Mouse (Mus musculus) limb, embryonic 11.5 days (tissue): ENCODE measurements around the gene Maz. TPM values are rescaled to one million over a fixed set of nuclear protein-coding genes. Genes with fewer than 3 reads are reported as not detected.

Source experiments
- ATAC-seq: fragments of 200-750 bp; cut with Nextera tagmentation; 2 replicates; pipeline ENCODE4 v1.8.0; 2017; ENCODE audit warnings: low read depth; ENCODE audit not compliant: insufficient number of reproducible peaks, low FRiP score, low TSS enrichment
- DNase-seq: peaks from one replicate; pipeline ENCODE4 v3.0.0-alpha.2; 2015; ENCODE audit warnings: low spot score
- H3K27ac ChIP-seq: fragments of 300-500 bp; sonication (generic); replicated peaks from 2 replicates; pipeline ENCODE4 v1.5.1; 2014; ENCODE audit warnings: low read depth, mild to moderate bottlenecking, low read length
- H3K27me3 ChIP-seq: fragments of 300-500 bp; sonication (generic); 2 replicates; pipeline ENCODE4 v1.6.1; 2014; ENCODE audit warnings: mild to moderate bottlenecking, low read length, mixed read lengths; ENCODE audit not compliant: control insufficient read depth, insufficient read depth
- H3K36me3 ChIP-seq: fragments of 300-500 bp; sonication (generic); 2 replicates; pipeline ENCODE4 v1.6.1; 2014; ENCODE audit warnings: mild to moderate bottlenecking, low read length, moderate library complexity, mixed read lengths; ENCODE audit not compliant: control insufficient read depth, insufficient read depth
- H3K4me1 ChIP-seq: fragments of 300-500 bp; sonication (generic); 2 replicates; pipeline ENCODE4 v1.6.1; 2014; ENCODE audit warnings: low read length, mixed read lengths; ENCODE audit not compliant: control insufficient read depth, insufficient read depth
- H3K4me2 ChIP-seq: fragments of 300-500 bp; sonication (generic); 2 replicates; pipeline ENCODE4 v1.6.1; 2014; ENCODE audit warnings: low read depth, mild to moderate bottlenecking, moderate library complexity; ENCODE audit not compliant: severe bottlenecking
- H3K4me3 ChIP-seq: fragments of 300-500 bp; sonication (generic); 2 replicates; pipeline ENCODE4 v1.5.1; 2014; ENCODE audit warnings: low read depth, low read length
- H3K9ac ChIP-seq: fragments of 300-500 bp; sonication (generic); 2 replicates; pipeline ENCODE4 v1.6.1; 2014; ENCODE audit warnings: mild to moderate bottlenecking, low read length
- H3K9me3 ChIP-seq: fragments of 300-500 bp; sonication (generic); 2 replicates; pipeline ENCODE4 v1.6.1; 2016; ENCODE audit warnings: low read length; ENCODE audit not compliant: control insufficient read depth
- WGBS: fragments of 180-500 bp; shearing (Covaris S2); extraction: QIAGEN DNeasy Blood & Tissue Kit; methylation state at CpG from one replicate; pipeline ENCODE4 v1.1.7; 2014; 5-methylcytosine and 5-hydroxymethylcytosine counted together
- polyA plus RNA-seq: library from polyadenylated mRNA; unstranded; fragments of >200 nt; fragmentation: Nextera tagmentation; extraction: Ambion mirVana; gene quantifications from 2 replicates; pipeline ENCODE4 v1.2.1, GENCODE M21; 2014

The Maz gene
- polyA plus RNA-seq, 1 experiment from 2014 or later: 84.8 TPM

DNA sequence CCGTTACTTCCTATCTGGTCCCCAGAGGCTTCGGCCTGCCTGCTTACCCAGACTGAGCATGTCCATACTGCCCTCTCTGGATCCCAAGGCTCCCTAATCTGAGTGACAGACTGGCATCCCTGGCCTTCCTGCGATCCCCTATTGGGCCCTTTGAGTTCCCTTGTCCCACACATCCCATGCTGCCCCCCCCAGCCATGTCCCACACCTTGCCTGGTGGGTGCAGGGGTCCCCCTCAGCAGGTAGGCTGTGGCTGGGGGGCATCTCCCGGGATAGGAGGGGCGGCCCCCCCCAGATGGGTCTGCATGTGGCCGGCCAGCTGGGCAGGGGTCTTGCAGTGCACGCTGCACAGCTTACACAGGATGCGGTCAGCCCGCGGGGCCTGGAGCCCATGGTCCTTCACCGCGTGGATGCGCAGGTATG, 3.6 kb downstream of the Maz start:
- DNase-seq: no peak
- peak overlapping the region; percentile 26; the same call in 1 of the 2 replicates for H3K27ac ChIP-seq

DNA sequence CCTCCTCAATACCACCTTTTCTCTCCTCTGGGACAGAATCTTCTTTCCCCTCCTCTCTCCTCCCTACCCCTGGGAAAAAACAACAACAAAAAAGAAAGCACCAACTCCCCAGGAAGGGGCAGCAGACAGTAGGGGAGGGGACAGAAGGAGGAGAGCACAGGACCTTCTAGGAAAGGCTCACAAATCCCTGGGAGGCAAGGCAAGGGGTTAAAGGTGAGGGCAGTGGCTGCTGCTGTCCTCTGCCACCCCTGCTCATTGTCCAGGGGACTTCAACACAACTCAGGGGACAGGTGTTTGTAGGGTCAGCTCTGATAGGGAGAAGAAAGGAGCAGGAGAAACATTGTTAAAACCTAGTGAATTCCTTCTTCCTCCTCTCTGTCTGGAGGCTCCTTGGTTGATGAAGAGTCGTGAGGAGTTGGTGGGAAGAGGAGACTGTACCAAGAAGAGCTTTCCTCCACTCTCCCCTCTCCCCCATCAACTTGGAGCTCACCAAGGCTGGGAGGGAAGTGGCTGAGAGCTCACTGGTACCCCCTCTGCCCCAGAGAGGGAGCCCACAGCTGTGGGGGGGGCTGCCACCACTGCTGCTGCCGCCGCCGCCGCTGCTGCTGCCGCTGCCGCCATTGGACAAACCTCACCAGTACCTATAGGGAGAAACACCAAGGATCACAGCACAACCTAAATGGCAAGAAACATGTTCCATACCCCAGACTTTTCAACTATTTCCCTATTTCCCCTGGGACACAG, 4.1 kb downstream of the Maz start:
- H3K27ac ChIP-seq: no peak overlapping the region; the same call in 1 of the 2 replicates
- H3K4me1 ChIP-seq: peaks cover 49% of the 10 kb centered on the region
- peak overlapping the region; percentile 97 for H3K4me3 ChIP-seq

More for the DNA sequence above, 3.6 kb downstream of the Maz start:
- ATAC-seq: no peak
- Histone ChIP-seq H3K27me3 (no peaks in the 10 kb centered on the region), H3K4me1 (peaks cover 55% of the 10 kb centered on the region), H3K9ac (peak overlapping the region; percentile 43), H3K36me3 (peaks cover 23% of the 10 kb centered on the region), H3K9me3 (no peaks in the 10 kb centered on the region), H3K4me2 (peak overlapping the region; percentile 83), H3K4me3 (peak overlapping the region; percentile 97)
- 89% methylated on average over 12 of the region's 13 CpGs for WGBS

DNA sequence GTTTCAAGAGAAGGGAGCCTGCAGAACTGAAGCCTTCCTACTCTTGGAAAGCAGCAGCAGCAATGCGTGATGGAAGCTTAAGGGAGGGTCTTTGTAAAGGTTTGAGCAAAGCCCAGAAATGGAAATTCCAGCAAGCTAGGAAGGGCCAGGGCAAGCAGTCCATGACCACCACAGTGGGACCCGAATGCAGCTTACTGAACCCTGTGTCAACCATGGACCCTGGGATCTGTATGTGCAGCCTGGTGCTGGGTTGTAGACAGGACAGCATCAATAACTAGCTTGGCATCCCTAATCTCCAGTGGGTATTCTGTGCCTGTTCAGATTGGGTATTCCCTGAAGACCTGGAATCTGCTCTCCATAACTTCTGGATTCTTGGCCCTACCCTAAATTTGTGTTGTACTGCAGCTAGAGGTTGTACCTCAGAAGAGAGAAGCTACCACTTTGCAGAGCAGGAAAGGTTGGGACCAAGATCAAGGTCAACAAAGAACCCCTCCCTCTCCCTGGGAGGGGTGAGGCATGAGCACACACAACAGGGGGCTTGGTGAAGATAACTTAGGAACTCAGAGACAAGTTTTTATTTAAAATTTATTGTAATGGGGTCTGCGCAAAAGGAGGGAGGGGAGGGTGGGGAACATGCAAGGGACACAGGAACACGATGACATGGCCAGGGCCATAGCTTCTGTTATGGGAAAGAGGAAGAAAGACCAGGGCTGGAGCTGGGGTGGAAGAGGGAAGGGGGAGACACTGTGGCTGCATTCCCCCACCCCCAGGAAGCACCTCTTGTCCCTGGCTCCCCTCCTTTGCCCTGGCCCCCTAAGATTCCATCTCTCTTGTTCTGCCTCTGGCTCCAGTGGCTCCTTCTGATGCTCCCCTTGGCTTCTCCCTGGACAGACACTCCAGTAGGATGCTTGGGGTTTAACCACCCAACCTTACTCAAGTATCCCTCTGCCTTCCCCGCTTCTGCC, 5.0 kb downstream of the Maz start:
- H3K27me3 ChIP-seq: no peaks in the 10 kb centered on the region

More for the DNA sequence above, 4.1 kb downstream of the Maz start:
- ATAC-seq (no peak), DNase-seq (no peak)
- H3K9me3 ChIP-seq: no peaks in the 10 kb centered on the region
- H3K4me2 ChIP-seq: peak overlapping the region; percentile 83
- peak overlapping the region; percentile 17; the same call in 1 of the 2 replicates for H3K9ac ChIP-seq
- no peaks in the 10 kb centered on the region for H3K27me3 ChIP-seq
- WGBS: 76% methylated on average over 7 of the region's 7 CpGs
- peaks cover 22% of the 10 kb centered on the region for H3K36me3 ChIP-seq

GRCm38 (mm10) chr7:127020901-127021562, 5.8 kb downstream of the Maz start, which contains the start of the genes Gm42742 and Prrt2:
Gene Gm42742 (minus strand): TSS chr7:127021097.
Gene Prrt2 (minus strand): TSS chr7:127021211.
- Histone ChIP-seq H3K4me1 (peaks cover 47% of the 10 kb centered on the region), H3K27me3 (no peaks in the 10 kb centered on the region), H3K9me3 (no peaks in the 10 kb centered on the region), H3K4me3 (peak within 1 kb of the TSS; percentile 46), H3K27ac (peak within 1 kb of the TSS; percentile 72), H3K9ac (peak within 1 kb of the TSS; percentile 73), H3K4me2 (peak within 1 kb of the TSS; percentile 88), H3K36me3 (peaks cover 22% of the 10 kb centered on the region)
- 0 out of 2 replicates have a peak, but pooled peaks have one; percentile 3 for ATAC-seq
- peak; percentile 73 for DNase-seq
- WGBS: under 1% methylated on average over 37 of the region's 37 CpGs

More for the DNA sequence above, 5.0 kb downstream of the Maz start:
- Histone ChIP-seq H3K4me2 (peak overlapping the region; percentile 88), H3K9me3 (no peaks in the 10 kb centered on the region), H3K27ac (peak overlapping the region; percentile 72), H3K4me3 (peak overlapping the region; percentile 46), H3K4me1 (peaks cover 47% of the 10 kb centered on the region), H3K36me3 (peaks cover 22% of the 10 kb centered on the region), H3K9ac (peak overlapping the region; percentile 73)
- DNase-seq: no peak
- ATAC-seq: no peak
- WGBS: 51% methylated on average over 5 of the region's 5 CpGs

GRCm38 (mm10) chr7:127020491-127020890, 6.3 kb downstream of the Maz start:
- H3K9me3 ChIP-seq: no peaks in the 10 kb centered on the region
- no peak for DNase-seq
- ATAC-seq: no peak

GRCm38 (mm10) chr7:127020031-127020430, 6.8 kb downstream of the Maz start:
- peaks cover 26% of the 10 kb centered on the region for H3K36me3 ChIP-seq
- no peaks in the 10 kb centered on the region for H3K9me3 ChIP-seq
- no peak for DNase-seq
- peaks cover 56% of the 10 kb centered on the region for H3K4me1 ChIP-seq
- H3K27me3 ChIP-seq: no peaks in the 10 kb centered on the region
- WGBS: 59% methylated on average over 3 of the region's 3 CpGs
- peak overlapping the region; percentile 46; the same call in 1 of the 2 replicates for H3K4me3 ChIP-seq
- ATAC-seq: no peak
- H3K9ac ChIP-seq: peak overlapping the region; percentile 34; the same call in 1 of the 2 replicates
- H3K27ac ChIP-seq: peak overlapping the region; percentile 25; the same call in 1 of the 2 replicates
- peak overlapping the region; percentile 88 for H3K4me2 ChIP-seq

More at GRCm38 (mm10) chr7:127020491-127020890, 6.3 kb downstream of the Maz start:
- Histone ChIP-seq H3K4me2 (peak overlapping the region; percentile 88), H3K4me1 (peaks cover 52% of the 10 kb centered on the region), H3K36me3 (peaks cover 23% of the 10 kb centered on the region), H3K27me3 (no peaks in the 10 kb centered on the region), H3K9ac (peak overlapping the region; percentile 73), H3K4me3 (peak overlapping the region; percentile 46), H3K27ac (peak overlapping the region; percentile 72; the same call in 1 of the 2 replicates)
- 53% methylated on average over 5 of the region's 5 CpGs for whole genome bisulfite sequencing

- Histone ChIP-seq H3K4me3 (no peak overlapping the region), H3K27me3 (no peaks in the 10 kb centered on the region), H3K36me3 (peaks cover 26% of the 10 kb centered on the region), H3K9ac (peak overlapping the region; percentile 17; the same call in 1 of the 2 replicates), H3K9me3 (no peaks in the 10 kb centered on the region), H3K4me1 (peaks cover 60% of the 10 kb centered on the region), H3K27ac (no peak overlapping the region), H3K4me2 (peak overlapping the region; percentile 88; the same call in 1 of the 2 replicates)
- no peak for ATAC-seq
- no peak for DNase-seq
- 79% methylated on average over 14 of the region's 14 CpGs for WGBS
These were observed 7.4 kb downstream of the Maz start for GRCm38 (mm10) chr7:127019306-127019960.
